Mouse (Mus musculus) forebrain, embryonic 13.5 days (tissue): ENCODE data around the gene 6720489N17Rik. TPM values are rescaled to one million over a fixed set of nuclear protein-coding genes. Genes with fewer than 3 reads are reported as not detected.

Experiments used
- microRNA-seq: library from miRNA; unstranded; fragments of <30 nt; microRNA quantifications from one replicate; pipeline ENCODE4, GENCODE M21; 2016
- polyA plus RNA-seq: library from polyadenylated mRNA; unstranded; fragments of >200 nt; fragmentation: Nextera tagmentation; extraction: Ambion mirVana; gene quantifications from 2 replicates; pipeline ENCODE4 v1.2.1, GENCODE M21; 2015

6720489N17Rik gene
- polyA plus RNA-seq, 1 experiment from 2014 or later = 11.9 TPM

Small RNA genes lying within 50 kb of the gene (microRNA-seq; reads per million reads assigned to microRNA genes)
- not detected for gene Gm24020

Other genes with a start within 250 kb of the 6720489N17Rik start
- 2.3 and 2.4 TPM in 2 replicates for gene Gm3604, start 241.0 kb downstream of the 6720489N17Rik start, polyA plus RNA-seq
- 15.1 and 15.8 TPM in 2 replicates for gene Gm49359, start 157.3 kb downstream of the 6720489N17Rik start, polyA plus RNA-seq
- gene Zfp935, start 65.7 kb downstream of the 6720489N17Rik start, polyA plus RNA-seq = not detected in 2 replicates
- 16.4 and 18.1 TPM in 2 replicates for gene Zfp934, start 53.0 kb downstream of the 6720489N17Rik start, polyA plus RNA-seq
- 32.5 and 37.1 TPM in 2 replicates for gene Platr25, start 136.5 kb upstream of the 6720489N17Rik start, polyA plus RNA-seq
- 11.0 and 12.4 TPM in 2 replicates for gene Gm5141, start 161.6 kb upstream of the 6720489N17Rik start, polyA plus RNA-seq
- gene Fbp2, start 234.2 kb upstream of the 6720489N17Rik start, polyA plus RNA-seq = not detected in 2 replicates